Mouse (Mus musculus): ENCODE data around the gene Pou6f1. TPM values are rescaled to one million over a fixed set of nuclear protein-coding genes. Genes with fewer than 3 reads are reported as not detected.

Pou6f1 gene
- 43.0 and 43.4 TPM in 2 replicates for polyA plus RNA-seq (2015; fragmentation: Nextera tagmentation; extraction: Ambion mirVana)

GRCm38 (mm10) chr15:100599276-100600046 is at the start of gene Pou6f1:
Gene Pou6f1, minus strand, starts transcription at chr15:100599984.
- H3K9me3 ChIP-seq: no peaks in the 10 kb centered on the region
- under 1% methylated on average over 63 of the region's 76 CpGs for WGBS

GRCm38 (mm10) chr15:100646161-100646560 is 46.4 kb upstream of the Pou6f1 start:
- Histone ChIP-seq H3K4me3 (no peak overlapping the region), H3K9me3 (no peaks in the 10 kb centered on the region), H3K4me1 (no peaks in the 10 kb centered on the region), H3K9ac (no peak overlapping the region), H3K4me2 (no peak overlapping the region), H3K27ac (no peak overlapping the region), H3K27me3 (replicated peaks) (no peaks in the 10 kb centered on the region), H3K36me3 (replicated peaks) (no peaks in the 10 kb centered on the region)
- ATAC-seq (replicated peaks): no peak
- 84% methylated on average over 6 of the region's 6 CpGs for WGBS

More at GRCm38 (mm10) chr15:100599276-100600046, at the start of gene Pou6f1:
- Histone ChIP-seq H3K27me3 (replicated peaks) (peaks cover 3% of the 10 kb centered on the region), H3K36me3 (replicated peaks) (no peaks in the 10 kb centered on the region), H3K27ac (peak within 1 kb of the TSS; percentile 89), H3K9ac (peak within 1 kb of the TSS; percentile 86), H3K4me3 (peak within 1 kb of the TSS; percentile 86), H3K4me1 (peaks cover 16% of the 10 kb centered on the region), H3K4me2 (peak within 1 kb of the TSS; percentile 76)
- ATAC-seq (replicated peaks): peak; percentile 77

GRCm38 (mm10) chr15:100642451-100642850 is 42.7 kb upstream of the Pou6f1 start:
- H3K4me3 ChIP-seq: no peak overlapping the region
- no peak overlapping the region for H3K27ac ChIP-seq
- no peak overlapping the region for H3K9ac ChIP-seq
- ATAC-seq (replicated peaks): no peak
- H3K9me3 ChIP-seq: no peaks in the 10 kb centered on the region
- WGBS: 93% methylated on average over 6 of the region's 7 CpGs
- no peak overlapping the region for H3K4me2 ChIP-seq
- H3K27me3 ChIP-seq (replicated peaks): peaks cover 17% of the 10 kb centered on the region
- H3K4me1 ChIP-seq: no peaks in the 10 kb centered on the region
- no peaks in the 10 kb centered on the region for H3K36me3 ChIP-seq (replicated peaks)

DNA sequence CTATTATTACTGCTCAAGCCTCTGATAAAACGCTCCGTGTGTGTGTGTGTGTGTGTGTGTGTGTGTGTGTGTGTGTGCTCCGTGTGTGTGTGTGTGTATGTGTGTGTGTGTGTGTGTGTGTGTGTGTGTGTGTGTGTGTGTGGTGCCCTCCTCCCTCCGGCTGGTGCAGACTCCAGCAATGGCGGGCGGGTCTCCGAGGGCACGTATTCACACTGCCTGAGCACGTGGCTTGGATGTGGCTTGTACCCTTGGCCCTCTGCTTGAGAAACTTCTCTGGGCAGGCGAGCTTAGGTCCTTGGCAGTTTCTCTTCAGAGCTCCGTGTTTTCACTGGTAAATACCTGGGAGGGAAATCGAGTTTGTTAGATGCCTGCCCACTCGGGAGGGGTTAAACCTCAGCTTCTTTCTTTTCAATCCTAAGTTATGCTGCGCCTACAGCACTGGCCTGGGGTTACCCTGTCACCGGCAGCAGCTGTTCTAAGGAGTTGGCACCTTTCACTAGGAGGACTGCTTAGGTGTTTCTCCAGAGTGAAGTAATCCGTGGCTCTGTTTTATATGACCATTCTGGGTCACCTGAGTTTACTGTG is 41.5 kb upstream of the Pou6f1 start:
- Histone ChIP-seq H3K27me3 (replicated peaks) (peaks cover 29% of the 10 kb centered on the region), H3K9ac (no peak overlapping the region), H3K4me3 (no peak overlapping the region), H3K36me3 (replicated peaks) (no peaks in the 10 kb centered on the region), H3K4me1 (peaks cover 9% of the 10 kb centered on the region), H3K27ac (no peak overlapping the region), H3K9me3 (no peaks in the 10 kb centered on the region), H3K4me2 (no peak overlapping the region)
- no peak for ATAC-seq (replicated peaks)
- WGBS: 81% methylated on average over 13 of the region's 16 CpGs

DNA sequence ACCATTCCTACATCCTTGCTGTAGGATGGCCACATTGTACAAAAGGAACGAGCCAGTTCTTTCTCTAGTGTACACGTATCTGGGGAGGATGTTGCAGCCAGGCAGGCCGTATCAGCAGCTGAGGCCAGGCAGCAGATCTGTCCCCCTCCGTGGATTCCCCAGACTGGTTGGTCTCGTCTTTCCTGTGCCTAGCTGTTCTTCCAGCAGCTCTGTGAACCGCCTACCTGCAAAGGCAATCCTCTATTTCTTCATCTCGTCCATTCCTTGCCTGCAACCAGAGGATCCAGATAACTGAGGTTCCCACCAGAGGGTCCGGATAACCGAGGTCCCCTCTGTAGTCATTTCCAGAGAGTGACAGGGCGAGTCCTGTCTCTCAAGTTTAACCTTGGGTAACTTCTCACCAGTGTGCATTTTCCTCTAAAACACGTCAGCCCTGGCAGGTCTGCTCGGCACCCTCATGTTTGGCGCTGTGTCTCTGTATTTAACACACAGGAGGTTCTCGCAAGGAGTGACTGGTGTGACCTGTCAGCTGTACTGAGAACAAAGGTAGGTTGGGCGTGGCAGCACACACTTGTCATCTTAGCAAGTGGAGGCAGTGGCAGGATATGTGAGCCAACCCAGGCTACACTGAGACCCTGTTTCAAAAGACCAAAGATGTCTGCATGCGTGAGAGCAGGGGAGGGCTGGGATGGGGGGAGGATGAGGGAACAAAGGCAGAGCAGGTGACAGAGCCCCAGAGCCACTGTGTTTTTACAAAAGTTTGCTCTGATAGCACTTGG is 40.4 kb upstream of the Pou6f1 start:
- Histone ChIP-seq H3K36me3 (replicated peaks) (no peaks in the 10 kb centered on the region), H3K9ac (no peak overlapping the region), H3K27ac (no peak overlapping the region), H3K4me3 (no peak overlapping the region), H3K9me3 (no peaks in the 10 kb centered on the region), H3K27me3 (replicated peaks) (peaks cover 40% of the 10 kb centered on the region), H3K4me1 (peaks cover 13% of the 10 kb centered on the region), H3K4me2 (no peak overlapping the region)
- 79% methylated on average over 16 of the region's 16 CpGs for WGBS
- no peak for ATAC-seq (replicated peaks)

DNA sequence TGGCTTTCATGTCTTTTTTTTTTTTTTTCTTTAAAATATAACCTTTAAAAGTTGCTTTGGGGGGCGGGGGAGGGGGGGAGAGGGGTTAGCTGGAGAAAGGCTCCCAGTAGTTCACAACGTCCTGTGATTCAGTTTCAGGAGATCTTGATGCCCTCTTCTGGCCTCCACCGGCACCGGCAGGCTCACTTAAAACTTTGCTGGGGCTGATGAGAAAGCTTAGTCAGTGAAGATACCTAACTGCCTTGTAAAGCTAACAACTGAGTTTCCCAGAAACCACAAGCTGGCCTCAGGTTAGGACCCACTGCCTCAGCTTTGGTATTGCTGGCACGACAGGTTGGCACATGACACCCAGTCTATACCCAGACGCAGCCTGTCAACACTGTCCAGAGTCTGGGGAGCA is 37.9 kb upstream of the Pou6f1 start:
- no peak overlapping the region for H3K9ac ChIP-seq
- peaks cover 58% of the 10 kb centered on the region for H3K27me3 ChIP-seq (replicated peaks)
- no peak overlapping the region for H3K4me3 ChIP-seq
- H3K4me2 ChIP-seq: no peak overlapping the region
- H3K27ac ChIP-seq: no peak overlapping the region
- WGBS: 12% methylated on average over 6 of the region's 6 CpGs
- no peak for ATAC-seq (replicated peaks)
- no peaks in the 10 kb centered on the region for H3K9me3 ChIP-seq
- no peaks in the 10 kb centered on the region for H3K36me3 ChIP-seq (replicated peaks)
- peaks cover 13% of the 10 kb centered on the region for H3K4me1 ChIP-seq

GRCm38 (mm10) chr15:100636700-100637501 is 37.1 kb upstream of the Pou6f1 start, which contains the start of gene Smagp:
Gene Smagp, minus strand, starts transcription at chr15:100636940.
- Histone ChIP-seq H3K9ac (peak within 1 kb of the TSS; percentile 6; the same call in 1 of the 2 replicates), H3K27ac (no peak within 1 kb of the TSS), H3K4me3 (peak within 1 kb of the TSS; percentile 39), H3K4me1 (peaks cover 13% of the 10 kb centered on the region), H3K27me3 (replicated peaks) (peaks cover 58% of the 10 kb centered on the region), H3K9me3 (no peaks in the 10 kb centered on the region), H3K4me2 (peak within 1 kb of the TSS; percentile 72), H3K36me3 (replicated peaks) (no peaks in the 10 kb centered on the region)
- no peak for ATAC-seq (replicated peaks)
- under 1% methylated on average over 64 of the region's 77 CpGs for WGBS

DNA sequence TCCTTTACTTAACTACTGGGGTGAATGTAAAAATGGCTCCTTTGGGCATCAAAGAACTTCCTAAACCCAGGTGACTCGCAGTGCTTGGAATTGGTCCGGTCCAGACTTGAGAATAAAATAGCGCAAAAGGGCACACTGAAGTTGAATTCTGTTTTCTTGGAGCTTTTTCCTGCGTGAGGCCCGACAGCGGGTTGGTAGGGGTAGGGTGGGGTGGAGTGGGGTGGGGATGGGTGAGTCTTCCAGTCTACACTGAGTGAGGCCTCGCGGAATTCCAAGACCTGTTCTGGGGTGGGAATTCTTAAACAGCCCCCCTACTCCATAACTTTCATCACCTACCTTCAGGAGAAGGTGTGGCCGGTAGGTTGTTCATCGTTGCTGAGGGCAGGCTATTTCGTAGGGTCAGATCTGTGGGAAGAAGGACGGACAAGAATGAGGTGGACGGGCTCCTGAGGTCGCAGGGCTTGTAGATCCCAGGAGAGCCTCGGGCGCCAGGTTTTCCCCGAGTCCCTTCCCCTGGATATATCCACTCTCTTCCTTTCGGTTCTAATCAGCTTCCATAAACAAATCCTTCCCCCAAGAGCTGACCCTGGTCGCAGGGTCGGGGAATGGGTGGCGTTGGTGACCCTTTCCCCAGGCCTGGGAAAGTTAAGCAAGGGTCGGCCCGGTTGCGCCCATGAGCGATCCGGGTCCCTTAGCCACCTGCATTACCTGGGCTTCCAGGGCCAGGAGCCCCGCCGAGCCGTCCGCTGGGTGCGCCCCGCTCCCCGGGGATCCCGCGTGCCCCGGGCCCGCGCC is 36.3 kb upstream of the Pou6f1 start:
- no peaks in the 10 kb centered on the region for H3K36me3 ChIP-seq (replicated peaks)
- WGBS: 4% methylated on average over 37 of the region's 38 CpGs
- no peaks in the 10 kb centered on the region for H3K9me3 ChIP-seq
- H3K9ac ChIP-seq: peak overlapping the region; percentile 6; the same call in 1 of the 2 replicates
- ATAC-seq (replicated peaks): no peak
- peaks cover 58% of the 10 kb centered on the region for H3K27me3 ChIP-seq (replicated peaks)
- H3K27ac ChIP-seq: no peak overlapping the region
- H3K4me3 ChIP-seq: peak overlapping the region; percentile 39
- H3K4me2 ChIP-seq: peak overlapping the region; percentile 72
- H3K4me1 ChIP-seq: peaks cover 13% of the 10 kb centered on the region

- H3K4me1 ChIP-seq: peaks cover 13% of the 10 kb centered on the region
- H3K9me3 ChIP-seq: no peaks in the 10 kb centered on the region
- H3K27ac ChIP-seq: no peak overlapping the region
- no peak for ATAC-seq (replicated peaks)
- H3K27me3 ChIP-seq (replicated peaks): peaks cover 58% of the 10 kb centered on the region
- H3K4me2 ChIP-seq: no peak overlapping the region
- H3K9ac ChIP-seq: no peak overlapping the region
- H3K4me3 ChIP-seq: no peak overlapping the region
- no peaks in the 10 kb centered on the region for H3K36me3 ChIP-seq (replicated peaks)
- 11% methylated on average over 9 of the region's 9 CpGs for whole genome bisulfite sequencing
Measured at GRCm38 (mm10) chr15:100635239-100635638, 35.5 kb upstream of the Pou6f1 start.

DNA sequence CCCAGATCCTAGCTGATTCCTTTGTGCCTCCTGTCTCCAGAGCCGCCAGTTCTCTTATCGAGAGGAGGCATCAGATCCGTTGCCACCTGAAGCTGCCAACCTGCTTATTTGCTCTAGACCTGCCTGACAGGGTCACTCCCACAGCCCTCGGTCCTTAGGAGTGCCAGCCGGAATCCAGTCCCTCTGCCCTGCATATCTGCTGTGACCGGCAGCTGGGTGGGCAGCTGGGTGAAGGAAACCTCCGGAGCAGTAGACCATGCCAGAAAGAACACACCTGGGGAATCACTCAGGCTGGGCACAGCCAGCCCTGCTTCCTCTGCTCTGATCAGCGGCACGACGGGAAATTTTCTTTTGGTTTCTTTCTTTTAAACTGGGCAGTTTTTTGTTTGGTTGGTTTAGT is 33.6 kb upstream of the Pou6f1 start:
- WGBS: 83% methylated on average over 10 of the region's 10 CpGs
- H3K27ac ChIP-seq: no peak overlapping the region
- no peaks in the 10 kb centered on the region for H3K9me3 ChIP-seq
- no peaks in the 10 kb centered on the region for H3K36me3 ChIP-seq (replicated peaks)
- H3K4me1 ChIP-seq: peaks cover 13% of the 10 kb centered on the region
- H3K4me2 ChIP-seq: no peak overlapping the region
- H3K9ac ChIP-seq: no peak overlapping the region
- no peak overlapping the region for H3K4me3 ChIP-seq
- peaks cover 49% of the 10 kb centered on the region for H3K27me3 ChIP-seq (replicated peaks)
- ATAC-seq (replicated peaks): no peak

DNA sequence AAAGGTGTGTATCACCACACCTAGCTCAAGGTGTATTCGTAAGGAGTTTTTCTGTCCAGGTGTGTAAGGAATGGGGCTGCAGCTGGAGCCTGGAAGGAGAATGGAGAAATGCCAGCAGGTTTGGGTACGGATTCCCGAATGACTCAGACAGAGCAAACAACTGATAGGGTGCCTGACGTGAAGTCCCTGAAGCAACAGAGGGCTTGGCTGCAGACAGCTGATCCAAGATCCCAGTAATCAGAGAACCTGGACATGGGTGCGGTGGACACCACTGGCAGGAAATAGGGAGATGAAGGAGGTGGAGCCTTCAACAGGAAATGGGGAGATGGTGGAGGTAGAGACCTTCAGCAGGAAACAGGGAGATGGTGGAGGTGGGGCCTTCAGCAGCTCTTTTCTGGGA is 32.5 kb upstream of the Pou6f1 start:
- ATAC-seq (replicated peaks): no peak
- H3K9me3 ChIP-seq: no peaks in the 10 kb centered on the region
- H3K36me3 ChIP-seq (replicated peaks): no peaks in the 10 kb centered on the region
- no peak overlapping the region for H3K4me2 ChIP-seq
- 92% methylated on average over 5 of the region's 5 CpGs for WGBS
- H3K4me3 ChIP-seq: no peak overlapping the region
- peaks cover 19% of the 10 kb centered on the region for H3K4me1 ChIP-seq
- H3K9ac ChIP-seq: no peak overlapping the region
- no peak overlapping the region for H3K27ac ChIP-seq
- peaks cover 39% of the 10 kb centered on the region for H3K27me3 ChIP-seq (replicated peaks)
